In the genomic region with DNA sequence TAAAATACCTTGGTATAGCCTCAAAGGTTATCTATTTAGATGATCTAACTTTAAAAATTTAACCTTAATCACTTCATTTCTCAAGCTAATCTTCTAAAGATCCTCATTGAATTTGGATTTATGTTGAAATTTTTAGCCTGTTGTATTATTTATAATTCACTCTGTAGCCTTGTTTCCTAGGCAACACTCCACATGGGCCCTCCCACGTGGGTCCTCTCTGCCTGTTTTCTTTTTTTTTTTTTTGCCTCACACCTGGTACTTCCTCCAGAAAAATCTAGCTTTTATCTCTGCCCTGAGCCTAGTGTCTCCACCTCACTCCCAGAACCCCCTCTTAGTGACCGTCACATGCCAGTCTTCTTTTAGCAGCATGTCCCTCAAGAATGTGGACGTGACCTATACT, we compare ENCODE assay signal across 30 mouse cellular contexts.
DNase-seq lines count a peak whose midpoint lies in the region; ATAC-seq and TF ChIP-seq lines count a peak whose summit lies in the region.
"Had no signal": no experiment of that assay in that cellular context is flagged by ENCODE, and none has a peak within 500 bp of the region (broad histone marks: within the 10 kb centered on the region; RNA-seq: fewer than 3 reads in every experiment).

No protein-coding gene starts in this region.

- WGBS in midbrain, embryonic 11.5 days = 78% methylated on average over 3 of the region's 3 CpGs
- WGBS in midbrain, embryonic 13.5 days = 63% methylated on average over 3 of the region's 3 CpGs
- 53% methylated on average over 3 of the region's 3 CpGs for WGBS in midbrain, postnatal 0 days

- no peak overlapping the region for H3K4me3 ChIP-seq in midbrain, embryonic 11.5 days (ENCODE audit: low read depth, low read length)
- no peak overlapping the region for H3K4me3 ChIP-seq in midbrain, embryonic 13.5 days (replicated peaks)
- H3K4me3 ChIP-seq in midbrain, postnatal 0 days (ENCODE audit: low read depth, low read length) = no peak overlapping the region
- H3K4me3 ChIP-seq: embryonic facial prominence, embryonic 13.5 days; forebrain, embryonic 10.5 days; gastrocnemius, adult 2 months; heart, adult 2 months; heart, embryonic 12.5 days; hindbrain, embryonic 13.5 days; kidney, embryonic 15.5 days; liver, embryonic 12.5 days; neural tube, embryonic 13.5 days had no signal

- no peak for TF ChIP-seq CTCF in midbrain, postnatal 0 days (IDR thresholded peaks at IDR 0.05)

- H3K4me2 ChIP-seq in midbrain, embryonic 11.5 days = no peak overlapping the region
- H3K4me2 ChIP-seq in midbrain, embryonic 13.5 days (replicated peaks) = no peak overlapping the region
- H3K4me2 ChIP-seq in midbrain, postnatal 0 days (ENCODE audit: low read depth, low read length, poor library complexity, severe bottlenecking) = no peak overlapping the region
- H3K4me2 ChIP-seq: embryonic facial prominence, embryonic 13.5 days; heart, embryonic 12.5 days; hindbrain, embryonic 13.5 days; kidney, embryonic 15.5 days; liver, embryonic 12.5 days; neural tube, embryonic 13.5 days had no signal

- no peaks in the 10 kb centered on the region for H3K9me3 ChIP-seq in midbrain, embryonic 11.5 days (ENCODE audit: control insufficient read depth, low read length)
- H3K9me3 ChIP-seq in midbrain, embryonic 13.5 days = no peaks in the 10 kb centered on the region
- H3K9me3 ChIP-seq in midbrain, postnatal 0 days (ENCODE audit: low read length) = no peaks in the 10 kb centered on the region
- H3K9me3 ChIP-seq: embryonic facial prominence, embryonic 13.5 days; forebrain, embryonic 10.5 days; heart, embryonic 12.5 days; hindbrain, embryonic 13.5 days; kidney, embryonic 15.5 days; liver, embryonic 12.5 days; neural tube, embryonic 13.5 days had no signal

- ATAC-seq in frontal cortex, adult (ENCODE audit: low TSS enrichment) = peak; percentile 62
- no peak for ATAC-seq in midbrain, embryonic 11.5 days (ENCODE audit: low FRiP score)
- no peak for ATAC-seq in midbrain, embryonic 13.5 days
- no peak for ATAC-seq in midbrain, postnatal 0 days (ENCODE audit: low FRiP score)
- ATAC-seq: inflammation-experienced regulatory T-cells, adult 6 months; liver, embryonic 12.5 days; liver, postnatal 0 days; Patski had no signal

- H3K9ac ChIP-seq in midbrain, embryonic 11.5 days (ENCODE audit: low read length) = no peak overlapping the region
- no peak overlapping the region for H3K9ac ChIP-seq in midbrain, embryonic 13.5 days (replicated peaks)
- no peak overlapping the region for H3K9ac ChIP-seq in midbrain, postnatal 0 days (replicated peaks; ENCODE audit: low read length, poor library complexity, severe bottlenecking)
- H3K9ac ChIP-seq: embryonic facial prominence, embryonic 13.5 days; heart, embryonic 12.5 days; hindbrain, embryonic 13.5 days; kidney, embryonic 15.5 days; liver, embryonic 12.5 days; liver, postnatal 0 days; neural tube, embryonic 13.5 days had no signal

- H3K4me1 ChIP-seq in midbrain, embryonic 11.5 days (ENCODE audit: control insufficient read depth, insufficient read depth, low read length) = no peaks in the 10 kb centered on the region
- H3K4me1 ChIP-seq in midbrain, embryonic 13.5 days (replicated peaks) = no peaks in the 10 kb centered on the region
- H3K4me1 ChIP-seq in midbrain, postnatal 0 days (ENCODE audit: insufficient read depth, low read length) = no peaks in the 10 kb centered on the region
- H3K4me1 ChIP-seq: embryonic facial prominence, embryonic 13.5 days; forebrain, embryonic 10.5 days; heart, embryonic 12.5 days; hindbrain, embryonic 13.5 days; liver, embryonic 12.5 days had no signal

- no peaks in the 10 kb centered on the region for H3K36me3 ChIP-seq in midbrain, embryonic 11.5 days (ENCODE audit: control insufficient read depth, insufficient read depth, low read length)
- H3K36me3 ChIP-seq in midbrain, embryonic 13.5 days = no peaks in the 10 kb centered on the region
- no peaks in the 10 kb centered on the region for H3K36me3 ChIP-seq in midbrain, postnatal 0 days (ENCODE audit: insufficient read depth, low read length)
- H3K36me3 ChIP-seq: embryonic facial prominence, embryonic 13.5 days; forebrain, embryonic 10.5 days; heart, embryonic 12.5 days; hindbrain, embryonic 13.5 days; kidney, embryonic 15.5 days; liver, embryonic 12.5 days; neural tube, embryonic 13.5 days had no signal

- no peak for DNase-seq in frontal cortex, postnatal 36 days (ENCODE audit: low spot score in 2 of 2)
- DNase-seq in midbrain, embryonic 11.5 days (ENCODE audit: low spot score, missing footprints) = peak; percentile 76
- DNase-seq in thymus, postnatal 14 days = peak; percentile 48
- DNase-seq in thymus, adult 18-20 months = no peak
- DNase-seq in midbrain, postnatal 0 days (ENCODE audit: low spot score) = peak; percentile 50
- no peak for DNase-seq in adrenal gland, postnatal 25 days
- DNase-seq: adrenal gland, postnatal 10 days; cerebellum, adult 18-20 months; cerebellum, postnatal 10 days; gastrocnemius, adult 2 months; heart, adult 2 months; heart, postnatal 4 days; kidney, adult 11 months; kidney, postnatal 25 days; left cerebral cortex, postnatal 4 days; liver, postnatal 0 days; lung, postnatal 36 days; thymus, adult 2 months had no signal

- no peak overlapping the region for H3K27ac ChIP-seq in midbrain, embryonic 11.5 days (ENCODE audit: low read depth, low read length)
- no peak overlapping the region for H3K27ac ChIP-seq in midbrain, embryonic 13.5 days
- H3K27ac ChIP-seq in midbrain, postnatal 0 days (ENCODE audit: low read depth, low read length) = no peak overlapping the region
- H3K27ac ChIP-seq: embryonic facial prominence, embryonic 13.5 days; forebrain, embryonic 10.5 days; gastrocnemius, adult 2 months; heart, adult 2 months; hindbrain, embryonic 13.5 days; kidney, embryonic 15.5 days; liver, embryonic 12.5 days; neural tube, embryonic 13.5 days; stomach, postnatal 0 days had no signal

- H3K27me3 ChIP-seq in midbrain, embryonic 11.5 days (ENCODE audit: control insufficient read depth, insufficient read depth, low read length) = no peaks in the 10 kb centered on the region
- no peaks in the 10 kb centered on the region for H3K27me3 ChIP-seq in midbrain, embryonic 13.5 days
- no peaks in the 10 kb centered on the region for H3K27me3 ChIP-seq in midbrain, postnatal 0 days (ENCODE audit: insufficient read depth, low read length)
- H3K27me3 ChIP-seq: embryonic facial prominence, embryonic 13.5 days; hindbrain, embryonic 13.5 days; kidney, embryonic 15.5 days; liver, embryonic 12.5 days; neural tube, embryonic 13.5 days; Patski had no signal

Comparison
In these comparisons a context has a peak if more than half of its experiments do, and no peak if none do; other contexts are left out.
1. DNase-seq: peak in midbrain, embryonic 11.5 days (single experiment), thymus, postnatal 14 days (single experiment) and midbrain, postnatal 0 days (single experiment); none in frontal cortex, postnatal 36 days (0 of 2), thymus, adult 18-20 months (0 of 2) and adrenal gland, postnatal 25 days (single experiment).